9 mouse cellular contexts compared by ENCODE assay signal in genomic region chr4:132491748-132492147, GRCm38 (mm10). TPM values are rescaled to one million over a fixed set of nuclear protein-coding genes. Genes with fewer than 3 reads are reported as not detected.
A peak's percentile ranks its signal among the peaks of the same experiment; 100 is the strongest.
DNase-seq lines count a peak whose midpoint lies in the region; ATAC-seq and TF ChIP-seq lines count a peak whose summit lies in the region.
"Had no signal": no experiment of that assay in that cellular context is flagged by ENCODE, and none has a peak within 500 bp of the region (broad histone marks: within the 10 kb centered on the region; RNA-seq: fewer than 3 reads in every experiment).

No protein-coding gene starts in this region.

- TF ChIP-seq EP300 in CH12.LX (IDR thresholded peaks at IDR 0.05; ENCODE audit: low read length) = no peak

- dilution Hi-C loops in CH12.LX (cut with MboI; ENCODE audit: extremely low pct_ligation_motif_present, extremely low pct_unique_long_range_greater_than_20kb, low sequenced_read_pairs) = no loop called here

- intact Hi-C loops in left cerebral cortex, postnatal 14 days (cut with DNase I) = no loop called here

- in situ Hi-C loops in CH12.LX (cut with MboI; ENCODE audit: low pct_ligation_motif_present, low pct_unique_long_range_greater_than_20kb, low sequenced_read_pairs) = no loop called here

- DNase-seq in heart, adult 18-20 months = peak; percentile 33 to 51
- DNase-seq in heart, postnatal 4 days = no peak
- no peak for DNase-seq in CH12.LX (ENCODE audit: extremely low read depth)
- DNase-seq in kidney, adult 9 months = peak; percentile 96
- DNase-seq in lung, embryonic 14.5 days = peak; percentile 17
- no peak for DNase-seq in thymus, adult 18-20 months
- no peak for DNase-seq in left cerebral cortex, postnatal 14 days (ENCODE audit: low spot score in 2 of 2)
- DNase-seq: forebrain, postnatal 0 days had no signal

- TF ChIP-seq CTCF in CH12.LX (conservative IDR thresholded peaks at IDR 0.05 in 1 of 2, IDR thresholded peaks at IDR 0.05 in 1 of 2; ENCODE audit: low read depth in 2 of 2, low read length in 2 of 2) = no peak
- TF ChIP-seq CTCF in lung, embryonic 14.5 days (IDR thresholded peaks at IDR 0.05; ENCODE audit: low read depth) = no peak

- TF ChIP-seq POLR2A in CH12.LX (IDR thresholded peaks at IDR 0.05; ENCODE audit: low read depth, low read length) = no peak

- H3K27me3 ChIP-seq in CH12.LX (replicated peaks) = no peaks in the 10 kb centered on the region
- no peaks in the 10 kb centered on the region for H3K27me3 ChIP-seq in lung, embryonic 14.5 days (ENCODE audit: insufficient read depth, low read length)
- H3K27me3 ChIP-seq in midbrain, embryonic 16.5 days (ENCODE audit: control insufficient read depth, insufficient read depth, low read depth, low read length) = no peaks in the 10 kb centered on the region

- no peaks in the 10 kb centered on the region for H3K9me3 ChIP-seq in CH12.LX (replicated peaks; ENCODE audit: low read length)
- no peaks in the 10 kb centered on the region for H3K9me3 ChIP-seq in lung, embryonic 14.5 days (ENCODE audit: low read depth, low read length)
- no peaks in the 10 kb centered on the region for H3K9me3 ChIP-seq in midbrain, embryonic 16.5 days (replicated peaks; ENCODE audit: control insufficient read depth, low read length, poor library complexity, severe bottlenecking)

- no peak overlapping the region for H3K27ac ChIP-seq in CH12.LX (ENCODE audit: insufficient read depth, low read depth)
- H3K27ac ChIP-seq in lung, embryonic 14.5 days (ENCODE audit: low read depth) = no peak overlapping the region
- H3K27ac ChIP-seq in midbrain, embryonic 16.5 days (ENCODE audit: low read length) = no peak overlapping the region

- H3K4me1 ChIP-seq in CH12.LX (ENCODE audit: control insufficient read depth in 1 of 2, insufficient read depth in 2 of 2) = peaks cover 1 to 24% of the 10 kb centered on the region in 2 experiments; a peak in 3 of 4 replicates
- no peaks in the 10 kb centered on the region for H3K4me1 ChIP-seq in lung, embryonic 14.5 days (ENCODE audit: insufficient read depth)
- H3K4me1 ChIP-seq in midbrain, embryonic 16.5 days (ENCODE audit: control insufficient read depth, insufficient read depth, low read length) = no peaks in the 10 kb centered on the region

- no peaks in the 10 kb centered on the region for H3K79me2 ChIP-seq in CH12.LX (replicated peaks; ENCODE audit: control insufficient read depth, extremely low read depth, insufficient read depth, poor library complexity, severe bottlenecking)

- no peak for ATAC-seq in lung, embryonic 14.5 days (ENCODE audit: insufficient read depth)
- no peak for ATAC-seq in midbrain, embryonic 16.5 days
- ATAC-seq: forebrain, postnatal 0 days had no signal

- no peak overlapping the region for H3K4me3 ChIP-seq in CH12.LX (replicated peaks in 1 of 3; ENCODE audit: low read depth in 2 of 3, low read length in 2 of 3, poor library complexity in 1 of 3)
- H3K4me3 ChIP-seq in lung, embryonic 14.5 days (ENCODE audit: low read depth, low read length) = no peak overlapping the region
- no peak overlapping the region for H3K4me3 ChIP-seq in midbrain, embryonic 16.5 days (ENCODE audit: low read depth, low read length)

- H3K9ac ChIP-seq in CH12.LX (ENCODE audit: insufficient read depth, low read depth) = no peak overlapping the region
- no peak overlapping the region for H3K9ac ChIP-seq in lung, embryonic 14.5 days
- H3K9ac ChIP-seq in midbrain, embryonic 16.5 days (ENCODE audit: low read depth, low read length) = no peak overlapping the region
- H3K9ac ChIP-seq: forebrain, postnatal 0 days had no signal

- no peak overlapping the region for H3K4me2 ChIP-seq in CH12.LX (ENCODE audit: insufficient read depth, low read depth, poor library complexity, severe bottlenecking)
- no peak overlapping the region for H3K4me2 ChIP-seq in lung, embryonic 14.5 days
- H3K4me2 ChIP-seq in midbrain, embryonic 16.5 days (ENCODE audit: low read length) = no peak overlapping the region

- WGBS in lung, embryonic 14.5 days = 80% methylated on average over 6 of the region's 6 CpGs
- WGBS in midbrain, embryonic 16.5 days = 79% methylated on average over 6 of the region's 6 CpGs

- no peak for TF ChIP-seq RAD21 in CH12.LX (IDR thresholded peaks at IDR 0.05; ENCODE audit: low read depth, low read length)

- peaks cover 49 to 61% of the 10 kb centered on the region in 2 experiments for H3K36me3 ChIP-seq in CH12.LX (replicated peaks in 1 of 2; ENCODE audit: control insufficient read depth in 1 of 2, insufficient read depth in 1 of 2, low read length in 1 of 2)
- H3K36me3 ChIP-seq in lung, embryonic 14.5 days (ENCODE audit: insufficient read depth) = peaks cover 30% of the 10 kb centered on the region
- H3K36me3 ChIP-seq in midbrain, embryonic 16.5 days (ENCODE audit: control insufficient read depth, insufficient read depth, low read length) = no peaks in the 10 kb centered on the region

TF ChIP-seq in CH12.LX, 34 proteins besides CTCF, POLR2A, EP300 and RAD21:
- TF ChIP-seq POLR2AphosphoS2 (IDR thresholded peaks at IDR 0.05; ENCODE audit: low read depth, low read length) = 0 out of 2 replicates have a peak, but pooled peaks have one; percentile 4
- TF ChIP-seq ELF1 (IDR thresholded peaks at IDR 0.05; ENCODE audit: low read depth, low read length) = no peak

RNA-seq across cellular contexts. Expression of gene Sesn2, which starts 18.6 kb away (rescaled TPM):
- total RNA-seq in heart, adult 18-20 months (2021) = 1 to 10 TPM; 2.8 TPM
- 1 to 10 TPM; 3.9 to 4.2 TPM for total RNA-seq in heart, postnatal 4 days (2021)
- total RNA-seq in CH12.LX (2012; rRNA removed) (44.3 and 68.1 TPM in 2 replicates), CH12.LX (2014; rRNA removed) (35.4 and 35.6 TPM in 2 replicates)
- polyA plus RNA-seq in CH12.LX (2012; ENCODE audit: insufficient read length, low read depth) = 31.5 and 40.1 TPM in 2 replicates
- 7.8 and 8.6 TPM in 2 replicates for polyA plus RNA-seq in lung, embryonic 14.5 days (2014; fragmentation: Nextera tagmentation; extraction: Ambion mirVana)
- 9.2 and 10.0 TPM in 2 replicates for polyA plus RNA-seq in midbrain, embryonic 16.5 days (2015; fragmentation: Nextera tagmentation; extraction: Ambion mirVana)
- total RNA-seq in left cerebral cortex, postnatal 14 days (2021) = 10 to 100 TPM; 10.8 to 12.2 TPM

RNA-seq across cellular contexts. Expression of gene Med18, which starts 28.0 kb away (rescaled TPM):
- 1 to 10 TPM; 4.1 to 4.5 TPM for total RNA-seq in heart, adult 18-20 months (2021)
- 10 to 100 TPM; 10.3 to 11.0 TPM for total RNA-seq in heart, postnatal 4 days (2021)
- total RNA-seq in CH12.LX (2012; rRNA removed) (17.6 and 20.9 TPM in 2 replicates), CH12.LX (2014; rRNA removed) (13.9 and 15.5 TPM in 2 replicates)
- 12.7 TPM in 2 replicates for polyA plus RNA-seq in CH12.LX (2012; ENCODE audit: insufficient read length, low read depth)
- polyA plus RNA-seq in lung, embryonic 14.5 days (2014; fragmentation: Nextera tagmentation; extraction: Ambion mirVana) = 20.0 and 20.1 TPM in 2 replicates
- polyA plus RNA-seq in midbrain, embryonic 16.5 days (2015; fragmentation: Nextera tagmentation; extraction: Ambion mirVana) = 16.9 and 17.9 TPM in 2 replicates
- 1 to 10 TPM; 8.0 to 8.2 TPM for total RNA-seq in left cerebral cortex, postnatal 14 days (2021)

RNA-seq across cellular contexts. Expression of gene Atpif1, which starts 41.7 kb away (rescaled TPM):
- 100 to 1,000 TPM; 326 to 345 TPM for total RNA-seq in heart, adult 18-20 months (2021)
- 100 to 1,000 TPM; 626 to 671 TPM for total RNA-seq in heart, postnatal 4 days (2021)
- total RNA-seq in CH12.LX (2012; rRNA removed) (263 and 292 TPM in 2 replicates), CH12.LX (2014; rRNA removed) (342 and 353 TPM in 2 replicates)
- 397 TPM in 2 replicates for polyA plus RNA-seq in CH12.LX (2012; ENCODE audit: insufficient read length, low read depth)
- 1,179 and 1,189 TPM in 2 replicates for polyA plus RNA-seq in lung, embryonic 14.5 days (2014; fragmentation: Nextera tagmentation; extraction: Ambion mirVana)
- polyA plus RNA-seq in midbrain, embryonic 16.5 days (2015; fragmentation: Nextera tagmentation; extraction: Ambion mirVana) = 1,190 and 1,253 TPM in 2 replicates
- 100 to 1,000 TPM; 629 to 641 TPM for total RNA-seq in left cerebral cortex, postnatal 14 days (2021)

RNA-seq across cellular contexts. Expression of gene Dnajc8, which starts 43.6 kb away (rescaled TPM):
- 10 to 100 TPM; 51.0 to 52.9 TPM for total RNA-seq in heart, adult 18-20 months (2021)
- 10 to 100 TPM; 77.0 to 79.0 TPM for total RNA-seq in heart, postnatal 4 days (2021)
- total RNA-seq in CH12.LX (2012; rRNA removed) = 117 and 129 TPM in 2 replicates
- total RNA-seq in CH12.LX (2014; rRNA removed) = 187 and 189 TPM in 2 replicates
- polyA plus RNA-seq in CH12.LX (2012; ENCODE audit: insufficient read length, low read depth) = 319 and 325 TPM in 2 replicates
- 191 TPM in 2 replicates for polyA plus RNA-seq in lung, embryonic 14.5 days (2014; fragmentation: Nextera tagmentation; extraction: Ambion mirVana)
- 138 and 153 TPM in 2 replicates for polyA plus RNA-seq in midbrain, embryonic 16.5 days (2015; fragmentation: Nextera tagmentation; extraction: Ambion mirVana)
- total RNA-seq in left cerebral cortex, postnatal 14 days (2021) = 10 to 100 TPM; 76.0 to 79.0 TPM

Comparison
In these comparisons a context has a peak if more than half of its experiments do, and no peak if none do; other contexts are left out.
1. DNase-seq: peak in heart, adult 18-20 months (2 of 2), kidney, adult 9 months (single experiment) and lung, embryonic 14.5 days (single experiment); none in heart, postnatal 4 days (single experiment), CH12.LX (single experiment), thymus, adult 18-20 months (0 of 2) and left cerebral cortex, postnatal 14 days (0 of 2).